Mouse (Mus musculus): ENCODE results near the gene Ctsd.
"Not testable (repeated sequence)": the region's sequence is repeated elsewhere in the genome, so short reads cannot be mapped to it uniquely, and the experiment has no call there.

Ctsd gene

GRCm38 (mm10) chr7:142373641-142374412 is 14.0 kb downstream of the Ctsd start, which contains the start of gene Ifitm10:
Gene Ifitm10 (minus strand): TSS chr7:142373753.
- DNase-seq, result no peak

- no peak for DNase-seq
Measured at GRCm38 (mm10) chr7:142373039-142373438, 14.8 kb downstream of the Ctsd start.

DNA sequence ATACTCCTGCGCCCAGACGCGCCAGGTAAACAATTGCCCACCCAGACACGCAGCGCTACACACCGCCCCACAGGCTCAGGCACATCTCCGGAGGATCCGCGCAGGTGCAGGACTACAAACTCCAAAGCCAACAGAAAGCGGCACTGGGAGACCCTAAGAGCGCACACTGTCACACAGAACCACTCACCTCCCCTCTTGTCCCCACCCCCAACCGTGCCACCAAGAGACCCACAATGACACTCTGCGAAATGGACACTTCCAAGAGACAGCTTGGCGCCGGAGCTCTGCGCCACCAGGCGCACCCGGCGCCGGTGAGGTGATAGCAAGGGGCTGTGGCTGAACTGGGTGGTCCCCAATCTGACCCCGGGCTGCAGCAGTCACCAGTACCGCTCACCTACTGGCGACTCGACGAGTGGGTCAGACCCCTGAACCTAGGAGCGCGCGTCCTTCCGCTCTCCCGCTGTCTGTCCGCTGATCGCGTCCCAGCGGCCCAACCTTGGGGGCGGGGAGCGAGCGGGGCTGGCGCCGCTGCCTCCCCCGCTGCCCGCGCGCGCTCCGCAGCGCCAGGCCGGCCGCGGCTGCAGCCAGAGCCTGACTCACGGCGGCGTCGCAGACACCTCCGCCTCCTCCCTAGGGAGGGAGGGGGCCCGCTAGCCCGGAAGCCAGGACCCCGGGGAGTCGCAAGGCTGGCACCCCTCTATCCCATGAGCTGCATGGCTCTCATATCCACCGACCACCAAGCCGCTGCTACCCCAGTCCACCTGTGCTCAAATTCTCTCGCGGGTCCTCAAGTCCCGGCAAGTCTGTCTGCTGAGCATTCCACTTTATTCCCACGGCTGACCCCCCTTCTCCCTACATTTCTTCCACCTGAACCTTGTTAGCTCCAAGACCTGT is 15.8 kb downstream of the Ctsd start:
- peak; percentile 63 to 82 for DNase-seq

GRCm38 (mm10) chr7:142371398-142371767 is 16.5 kb downstream of the Ctsd start:
- peak; percentile 75 for DNase-seq

DNA sequence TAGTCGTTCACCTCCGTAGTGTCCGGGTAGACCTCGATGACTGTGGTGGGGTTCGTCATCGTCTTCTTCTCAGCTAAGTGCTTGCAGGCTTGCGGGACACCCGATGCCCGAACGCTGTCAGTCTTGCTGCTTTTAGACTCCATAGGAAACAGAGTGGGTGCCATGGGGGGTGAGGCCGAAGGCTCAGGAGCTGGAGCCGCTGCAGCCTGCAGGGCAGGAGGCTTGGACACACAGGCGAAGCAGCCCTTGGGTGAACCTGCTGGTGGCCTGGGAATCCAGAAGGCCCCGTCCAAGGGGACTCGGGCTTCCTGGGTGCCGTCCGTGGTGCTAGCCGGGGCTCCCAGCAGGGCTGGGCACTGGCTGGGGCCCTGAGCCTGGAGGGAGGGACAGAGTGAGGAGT is 16.9 kb downstream of the Ctsd start:
- peak in 1 of 2 experiments; percentile 36 for DNase-seq

- peak; percentile 72 to 75 for DNase-seq
Measured at GRCm38 (mm10) chr7:142369820-142370219, 18.0 kb downstream of the Ctsd start.

GRCm38 (mm10) chr7:142368856-142369255 is 19.0 kb downstream of the Ctsd start:
- peak; percentile 91 to 93 for DNase-seq

- no peak for DNase-seq
Measured at GRCm38 (mm10) chr7:142363107-142363506, 24.7 kb downstream of the Ctsd start.

- peak in 1 of 2 experiments; percentile 57 for DNase-seq
Measured at GRCm38 (mm10) chr7:142360743-142361142, 27.1 kb downstream of the Ctsd start.

DNA sequence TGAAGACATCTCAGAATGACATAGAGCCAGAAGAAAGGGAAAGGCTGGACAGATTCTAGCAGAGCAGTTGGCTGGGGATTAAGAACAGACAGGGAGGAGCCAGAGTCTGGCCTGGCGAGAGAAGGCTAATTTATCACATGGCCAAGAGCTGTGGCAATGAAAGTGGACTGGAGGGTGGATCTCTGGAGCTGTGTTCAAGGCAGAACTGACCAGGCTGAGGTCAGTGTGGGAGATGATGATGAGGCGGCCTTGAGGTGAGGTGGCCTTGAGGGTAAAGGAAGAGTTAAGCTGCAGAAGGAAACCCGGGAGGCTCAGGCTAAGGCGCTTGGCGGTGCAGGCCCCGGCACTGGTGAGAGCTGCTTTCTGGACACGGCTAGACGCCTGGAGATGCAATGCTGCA is 28.7 kb downstream of the Ctsd start:
- DNase-seq, result no peak

DNA sequence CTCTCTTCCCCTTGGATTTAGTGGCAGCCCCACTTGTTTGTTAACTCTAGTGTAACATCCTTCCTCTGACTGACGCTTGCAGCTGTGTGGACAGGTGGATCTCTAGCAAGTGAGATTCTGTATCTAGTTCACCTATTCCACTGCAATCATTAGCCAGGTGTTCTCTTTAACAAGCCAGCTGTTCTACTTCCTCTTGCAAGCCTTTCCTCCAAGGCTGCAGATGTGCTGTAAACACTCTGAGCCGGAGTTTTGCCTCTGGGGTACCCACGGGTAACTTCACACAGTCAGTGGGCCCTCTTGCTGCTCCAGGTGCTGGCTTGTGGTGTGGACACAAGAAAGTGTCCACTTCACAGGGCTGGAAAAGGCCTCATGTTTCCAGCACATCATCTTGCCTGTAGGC is 30.3 kb downstream of the Ctsd start:
- peak in 1 of 2 experiments; percentile 10 for DNase-seq

DNA sequence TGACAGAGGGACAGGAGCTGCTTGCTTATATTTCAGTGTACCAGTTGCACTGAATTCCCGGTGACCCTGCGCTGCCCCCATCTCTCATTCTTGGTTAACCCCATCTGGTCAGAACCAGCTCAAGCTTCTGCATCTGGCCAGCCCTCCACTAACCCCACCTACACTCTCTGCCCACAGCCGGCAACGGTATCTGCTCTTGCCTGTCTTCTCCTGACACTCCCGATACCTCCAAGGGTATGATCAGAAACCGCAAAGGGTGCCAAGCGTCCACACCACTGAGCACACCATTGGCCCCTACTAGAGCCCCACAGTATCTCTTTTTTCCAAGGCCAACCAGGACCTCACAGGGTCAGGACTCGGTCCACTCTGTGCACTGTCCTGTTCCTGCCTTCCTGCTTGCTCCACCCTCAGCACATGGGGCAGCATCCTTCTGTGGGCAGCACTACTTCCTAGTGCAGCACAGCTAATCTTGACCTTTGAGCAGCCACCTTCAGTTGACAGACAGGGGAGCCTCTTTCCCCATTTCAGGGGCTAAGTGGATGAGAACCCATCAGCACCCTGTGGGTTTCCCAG is 33.1 kb downstream of the Ctsd start:
- DNase-seq, result peak in 1 of 2 experiments; percentile 10

GRCm38 (mm10) chr7:142353854-142354253 is 34.0 kb downstream of the Ctsd start:
- DNase-seq, result no peak

DNA sequence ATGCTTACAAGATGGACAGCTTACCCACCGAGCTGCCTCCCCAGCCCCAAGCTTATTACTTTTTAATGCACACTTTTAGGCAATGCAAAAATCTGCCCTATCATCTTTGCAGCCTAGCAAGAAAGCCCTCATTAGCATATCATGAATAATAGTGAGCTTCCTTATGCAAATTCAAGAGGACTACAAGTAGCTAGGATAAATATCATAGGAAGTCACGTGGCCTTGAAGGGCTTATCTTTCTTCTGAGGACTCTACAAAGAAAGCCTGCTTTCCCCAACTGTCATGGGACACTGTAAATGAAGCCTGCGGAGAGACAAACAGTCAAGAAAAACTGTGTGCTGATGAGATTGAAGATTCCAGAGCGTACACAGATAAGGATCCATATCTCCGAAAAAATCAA is 36.3 kb downstream of the Ctsd start:
- DNase-seq, result no peak

GRCm38 (mm10) chr7:142349308-142349961 is 38.4 kb downstream of the Ctsd start:
- no peak for DNase-seq

- no peak for DNase-seq
Measured at GRCm38 (mm10) chr7:142347542-142347941, 40.3 kb downstream of the Ctsd start.

DNA sequence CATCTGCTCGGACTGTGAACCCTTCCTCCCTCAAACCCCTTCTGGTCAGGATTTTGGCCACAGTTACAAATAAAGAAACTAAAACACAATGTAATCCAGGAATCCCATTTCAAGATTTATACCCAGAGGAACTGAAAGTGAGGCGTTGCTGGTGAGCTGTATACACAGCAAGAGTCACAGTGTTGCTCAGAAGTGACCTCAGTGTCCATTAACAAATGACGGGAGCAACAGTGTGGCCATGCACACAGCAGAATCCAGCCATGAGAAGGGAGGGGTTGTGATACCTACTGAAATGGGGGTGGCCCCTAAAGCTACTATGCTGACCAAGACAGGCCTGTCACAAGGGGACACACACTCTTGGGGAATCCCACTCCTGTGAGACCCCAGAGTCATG is 45.6 kb downstream of the Ctsd start:
- no peak for DNase-seq

GRCm38 (mm10) chr7:142341564-142342246 is 46.1 kb downstream of the Ctsd start:
- DNase-seq, result no peak

DNA sequence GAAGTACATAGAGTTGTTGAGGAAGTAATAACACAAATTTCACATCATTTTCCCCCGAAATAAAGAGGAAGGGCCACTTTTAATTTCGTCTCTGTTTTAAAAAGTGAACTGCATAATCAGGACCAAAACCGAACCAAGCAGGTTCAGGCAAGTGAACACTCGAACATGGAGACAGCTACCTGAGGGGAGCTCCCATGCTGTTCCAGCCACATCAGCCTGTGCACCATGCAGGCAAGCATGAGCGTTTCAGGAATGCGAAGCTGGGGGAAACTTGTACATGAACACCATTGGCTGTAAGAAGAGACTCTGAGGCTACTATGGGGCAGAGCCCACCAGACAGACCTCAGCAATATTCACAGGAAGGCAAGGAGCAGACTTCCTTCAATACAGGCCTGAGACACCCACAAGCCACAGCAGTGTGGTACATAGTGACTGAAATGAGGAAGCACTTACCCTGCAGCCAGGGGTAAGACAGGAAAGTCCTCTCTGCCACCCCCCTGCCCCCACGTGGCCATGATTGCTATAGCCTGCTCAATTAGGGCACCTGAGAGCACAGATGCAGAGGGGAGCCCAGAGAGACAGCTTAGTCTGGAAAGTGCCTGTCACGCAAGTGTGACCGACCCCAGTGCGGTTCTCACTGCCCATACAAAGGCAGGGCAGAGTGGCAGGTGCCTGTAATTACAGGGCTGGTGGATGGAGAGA is 47.4 kb downstream of the Ctsd start:
- DNase-seq, result no peak

- peak; percentile 86 to 89 for DNase-seq
Measured at GRCm38 (mm10) chr7:142335151-142335550, 52.7 kb downstream of the Ctsd start.

- DNase-seq, result peak; percentile 88 to 94
Measured at GRCm38 (mm10) chr7:142334246-142334645, 53.6 kb downstream of the Ctsd start.

DNA sequence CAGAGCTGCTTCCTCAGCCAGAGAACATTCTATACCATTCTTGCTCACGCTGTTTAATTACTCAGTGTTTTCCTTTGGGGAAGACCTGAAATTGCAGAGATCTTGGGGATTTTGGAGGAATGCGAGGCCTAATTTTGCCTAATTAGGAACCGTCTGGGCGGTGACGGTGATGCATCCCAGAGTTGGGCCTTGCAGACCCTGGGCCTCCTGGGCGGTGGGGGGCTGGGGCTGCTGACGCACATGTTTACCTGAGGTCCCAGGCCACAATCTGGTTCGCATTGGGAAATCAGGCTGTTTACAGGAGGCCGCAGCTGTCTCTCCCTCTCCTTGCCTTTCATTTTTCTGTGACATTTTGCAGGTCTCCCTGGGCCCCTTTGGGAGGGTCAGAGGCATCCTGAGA is 55.1 kb downstream of the Ctsd start:
- DNase-seq, result not testable (repeated sequence)
